Mouse (Mus musculus) kidney, adult 18-20 months (tissue): ENCODE measurements around the gene Pou2f1.

Experiments used
- DNase-seq: peaks from one replicate; pipeline ENCODE4 v3.0.0; 2021

The Pou2f1 gene

GRCm38 (mm10) chr1:166002520-166003155 lies at the start of gene Pou2f1:
Gene Pou2f1 (minus strand): TSS chr1:166002678.
- DNase-seq: peak; percentile 96

DNA sequence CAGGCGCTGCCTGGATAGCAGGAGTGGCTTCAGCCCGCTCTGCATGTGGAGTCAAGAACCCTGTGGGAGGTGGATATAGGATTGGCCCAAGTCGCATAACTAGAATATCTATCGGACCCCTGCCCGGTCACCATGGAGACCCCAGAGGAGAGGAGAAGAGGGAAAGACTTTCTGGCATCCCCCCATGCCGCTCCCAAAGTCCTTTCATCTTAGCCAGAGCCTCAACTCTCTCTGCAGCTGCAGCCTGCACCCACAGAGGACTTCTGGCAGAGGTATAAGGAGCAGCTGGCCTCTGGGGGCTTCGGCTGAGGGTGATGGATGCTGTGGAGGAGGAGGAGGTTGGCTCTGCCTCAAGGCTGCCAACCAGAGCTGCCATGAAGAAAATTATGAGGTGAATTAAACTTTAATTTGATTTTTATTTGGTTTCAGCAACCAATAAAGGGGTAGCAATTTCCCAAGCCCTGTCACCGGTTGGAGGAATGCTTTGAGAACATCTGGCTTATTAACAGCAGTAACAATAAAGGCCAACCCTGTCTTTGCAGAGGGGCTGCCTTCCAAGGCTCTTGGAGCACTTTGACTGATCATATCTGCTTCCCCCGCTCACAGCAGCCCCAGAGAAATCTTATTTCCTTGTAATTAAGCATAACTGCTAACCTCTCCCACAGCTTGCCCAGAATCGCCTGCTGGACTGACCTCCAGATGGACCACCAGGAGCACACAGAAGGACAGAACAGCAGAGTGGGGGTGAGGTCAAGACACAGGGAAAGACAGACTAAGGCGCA lies 46.8 kb upstream of the Pou2f1 start:
- DNase-seq: no peak

GRCm38 (mm10) chr1:166048230-166048911 lies 45.9 kb upstream of the Pou2f1 start:
- peak; percentile 7 for DNase-seq

GRCm38 (mm10) chr1:166047505-166048170 lies 45.2 kb upstream of the Pou2f1 start:
- no peak for DNase-seq

DNA sequence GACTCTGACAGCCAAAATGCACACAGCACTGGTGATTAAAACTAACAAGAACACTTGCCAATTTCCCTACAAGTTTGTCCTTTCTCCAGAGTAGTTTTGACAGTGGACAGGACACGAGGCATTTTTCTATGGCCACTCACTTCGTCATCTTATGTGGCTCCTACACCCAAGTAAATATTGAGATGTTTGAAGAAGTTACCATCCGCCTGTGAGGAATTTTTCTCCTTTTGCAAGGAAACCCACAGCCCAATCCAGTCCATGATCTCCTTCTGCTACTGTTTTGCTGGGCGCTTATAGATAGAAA lies 43.4 kb upstream of the Pou2f1 start:
- no peak for DNase-seq

DNA sequence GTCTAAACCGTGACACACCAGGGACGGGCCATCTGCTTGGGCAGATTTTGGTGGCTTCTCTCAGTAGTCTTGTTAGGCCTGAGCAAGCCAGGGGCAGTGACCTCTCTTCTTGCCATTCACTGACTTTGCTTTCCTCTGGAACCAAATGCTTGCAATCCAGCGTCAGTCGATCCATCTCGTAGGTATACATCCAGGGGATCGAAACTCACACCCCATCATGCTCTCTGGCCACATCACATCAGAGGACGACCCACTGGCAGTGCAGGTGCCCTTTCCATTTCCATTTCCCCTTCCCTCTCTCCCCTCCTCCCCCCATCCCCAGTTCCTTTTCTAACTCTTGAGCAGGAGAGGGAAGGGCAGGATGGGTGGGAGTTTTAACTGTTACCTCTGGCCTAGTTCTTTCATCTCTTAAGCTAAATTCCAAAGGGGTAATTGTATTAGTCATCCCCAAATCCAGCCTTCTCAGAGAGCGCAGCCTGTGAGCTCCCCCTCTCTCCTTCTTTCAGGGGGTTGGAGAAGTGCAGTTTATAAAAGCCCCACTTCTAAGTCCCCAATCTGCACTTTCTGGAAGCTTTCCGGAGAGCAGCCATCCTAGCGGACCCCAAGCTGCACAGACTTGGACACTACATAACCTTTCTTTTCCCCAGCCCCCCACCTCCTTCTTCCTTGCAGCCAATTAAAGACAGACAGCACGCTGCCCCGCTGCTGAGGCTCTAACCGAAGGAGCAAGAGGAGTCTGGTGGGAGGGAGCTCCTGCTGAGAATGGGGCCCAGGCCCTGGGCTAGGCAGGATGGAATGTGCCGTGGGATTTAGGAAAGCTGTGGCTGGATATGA lies 42.8 kb upstream of the Pou2f1 start:
- DNase-seq: no peak

DNA sequence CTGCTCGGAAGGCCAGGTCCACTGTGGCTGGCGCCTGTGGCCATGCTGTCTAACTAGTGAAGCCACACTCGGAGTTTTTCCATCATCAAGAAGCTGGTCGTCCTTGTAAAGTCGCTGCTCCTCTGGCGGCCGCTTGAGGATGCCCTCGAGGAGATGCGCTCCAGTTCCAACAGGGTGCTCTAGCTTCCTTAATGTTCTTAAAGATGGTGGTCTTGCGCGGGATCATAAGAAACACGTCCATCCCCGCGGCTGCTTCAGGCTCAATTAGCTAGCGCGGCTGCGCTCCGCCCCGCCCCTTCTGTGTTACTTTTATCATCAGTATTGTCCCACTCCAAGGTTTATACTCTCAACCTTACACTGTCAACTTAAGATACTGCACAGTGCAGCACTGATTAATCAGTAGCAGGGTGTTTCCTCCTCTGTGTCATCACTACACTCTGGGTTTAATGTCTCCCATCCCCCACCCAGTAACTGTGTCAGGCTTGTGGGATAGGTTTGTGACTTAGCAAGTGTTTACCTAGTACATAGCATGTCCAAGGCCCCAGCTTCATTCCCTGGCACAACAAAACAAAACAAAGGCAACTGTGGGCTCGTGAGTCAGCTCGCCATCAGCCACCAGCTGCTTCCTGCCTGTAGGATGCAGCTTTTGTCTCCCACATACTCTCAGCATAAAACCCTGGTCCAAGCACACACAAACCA lies 41.1 kb upstream of the Pou2f1 start:
- DNase-seq: no peak

GRCm38 (mm10) chr1:166041501-166041900 lies 39.0 kb upstream of the Pou2f1 start:
- DNase-seq: no peak

DNA sequence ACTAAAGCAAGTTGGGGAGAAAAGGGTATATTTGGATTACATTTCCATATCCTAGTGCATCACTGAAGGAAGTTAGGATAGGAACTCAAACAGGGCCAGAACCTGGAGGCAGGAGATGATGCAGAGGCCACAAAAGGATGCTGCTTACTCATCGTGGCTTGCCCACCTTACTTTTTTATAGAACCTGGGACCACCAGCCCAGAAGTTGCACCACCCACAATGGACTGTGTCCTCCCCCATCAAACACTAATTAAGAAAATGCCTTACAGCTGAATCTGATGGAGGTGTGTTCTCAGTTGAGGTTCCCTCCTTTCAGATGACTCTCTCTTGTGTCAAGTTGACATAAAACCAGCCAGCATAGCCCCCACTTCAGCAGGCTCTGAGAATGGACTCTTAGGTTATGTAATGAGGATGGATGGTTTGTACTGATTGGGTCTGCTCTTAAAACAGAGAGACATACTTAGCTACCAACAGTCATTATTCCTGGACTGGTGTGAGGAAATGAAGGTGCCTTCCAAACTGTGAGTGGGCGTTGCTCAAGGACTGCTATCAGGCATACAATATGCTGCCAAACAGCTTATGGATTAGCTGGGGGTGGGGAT lies 36.4 kb upstream of the Pou2f1 start:
- no peak for DNase-seq

DNA sequence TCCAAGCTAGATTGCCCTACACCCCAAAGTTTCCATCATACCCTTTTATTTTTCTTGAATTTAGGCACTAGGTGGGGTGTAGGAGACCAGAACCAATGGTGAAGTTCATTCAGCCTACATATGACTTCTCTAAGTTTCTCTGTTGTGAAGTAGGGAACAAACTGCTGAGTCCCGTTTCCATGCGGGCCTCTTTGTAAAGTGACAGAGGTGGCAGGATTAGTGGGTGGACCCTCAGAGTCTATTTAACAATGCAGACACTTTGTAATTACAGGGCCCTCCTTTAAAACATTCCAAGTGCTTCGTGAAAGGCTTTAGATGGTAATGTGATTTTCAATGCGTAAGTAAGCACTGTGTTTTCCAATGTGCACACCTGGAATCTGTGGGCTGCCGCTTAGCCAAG lies 32.6 kb upstream of the Pou2f1 start:
- DNase-seq: no peak

- DNase-seq: no peak
These were observed 29.4 kb upstream of the Pou2f1 start for GRCm38 (mm10) chr1:166031673-166032547.

DNA sequence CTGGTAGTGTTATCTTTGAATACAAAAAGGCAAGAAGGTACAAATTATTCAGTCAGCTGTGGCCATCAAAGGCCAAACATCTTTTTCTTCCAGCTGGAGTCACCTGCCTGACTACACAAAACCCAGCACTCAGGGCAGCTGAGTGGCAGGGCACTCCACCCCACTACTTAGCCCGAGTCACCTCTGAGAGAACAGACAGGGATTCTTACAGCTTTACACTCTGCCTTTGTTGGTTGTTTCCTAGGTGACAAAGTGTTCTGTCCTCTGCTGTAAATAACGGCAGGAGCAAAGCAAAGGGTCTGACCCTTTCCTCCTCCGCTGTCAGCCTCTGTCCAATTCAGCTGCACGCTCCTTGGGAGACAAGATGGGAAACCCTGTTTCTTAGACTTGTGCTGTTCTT lies 21.5 kb upstream of the Pou2f1 start:
- DNase-seq: no peak

DNA sequence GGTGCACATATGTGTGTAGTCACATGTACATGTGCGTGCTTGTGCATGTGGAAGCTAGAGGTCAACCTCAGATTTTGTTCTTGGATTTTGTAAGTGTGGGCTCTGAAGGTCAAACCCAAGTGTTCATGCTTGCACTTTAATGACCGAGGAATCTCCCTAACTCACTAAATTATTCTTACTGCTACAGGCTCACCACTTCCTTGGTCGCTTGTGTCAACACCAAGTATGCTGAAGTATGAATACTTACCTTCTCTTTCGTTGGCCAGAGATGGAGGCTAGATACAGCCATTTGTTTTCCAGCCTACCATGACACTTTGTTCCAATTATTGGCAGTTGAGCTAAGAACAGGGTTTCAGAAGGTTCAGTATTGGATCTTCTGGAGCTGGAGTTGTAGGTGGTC lies 14.7 kb upstream of the Pou2f1 start:
- DNase-seq: no peak

GRCm38 (mm10) chr1:166016306-166016705 lies 13.8 kb upstream of the Pou2f1 start:
- no peak for DNase-seq

DNA sequence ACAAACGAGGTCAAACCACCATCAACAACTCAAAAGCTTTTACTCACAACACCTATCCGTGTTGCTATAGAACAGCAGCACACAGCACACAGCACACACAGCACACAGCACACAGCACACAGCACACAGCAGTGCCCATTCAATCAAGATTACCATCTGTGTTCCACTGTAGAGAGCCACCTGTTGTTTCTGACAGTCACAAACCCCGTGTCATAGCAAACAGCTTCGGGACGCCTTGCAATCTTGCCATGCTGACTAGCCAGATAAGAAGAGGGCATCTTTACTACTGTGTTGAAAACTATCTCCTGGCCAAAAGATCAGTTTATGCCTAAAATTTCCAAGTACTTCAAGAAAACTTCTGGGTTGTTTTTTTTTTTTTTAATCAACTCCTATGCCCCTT lies 12.1 kb upstream of the Pou2f1 start:
- DNase-seq: no peak

GRCm38 (mm10) chr1:166010106-166010505 lies 7.6 kb upstream of the Pou2f1 start:
- DNase-seq: no peak

GRCm38 (mm10) chr1:166008634-166009350 lies 6.3 kb upstream of the Pou2f1 start:
- no peak for DNase-seq

- no peak for DNase-seq
These were observed 4.5 kb upstream of the Pou2f1 start for GRCm38 (mm10) chr1:166007026-166007425.

DNA sequence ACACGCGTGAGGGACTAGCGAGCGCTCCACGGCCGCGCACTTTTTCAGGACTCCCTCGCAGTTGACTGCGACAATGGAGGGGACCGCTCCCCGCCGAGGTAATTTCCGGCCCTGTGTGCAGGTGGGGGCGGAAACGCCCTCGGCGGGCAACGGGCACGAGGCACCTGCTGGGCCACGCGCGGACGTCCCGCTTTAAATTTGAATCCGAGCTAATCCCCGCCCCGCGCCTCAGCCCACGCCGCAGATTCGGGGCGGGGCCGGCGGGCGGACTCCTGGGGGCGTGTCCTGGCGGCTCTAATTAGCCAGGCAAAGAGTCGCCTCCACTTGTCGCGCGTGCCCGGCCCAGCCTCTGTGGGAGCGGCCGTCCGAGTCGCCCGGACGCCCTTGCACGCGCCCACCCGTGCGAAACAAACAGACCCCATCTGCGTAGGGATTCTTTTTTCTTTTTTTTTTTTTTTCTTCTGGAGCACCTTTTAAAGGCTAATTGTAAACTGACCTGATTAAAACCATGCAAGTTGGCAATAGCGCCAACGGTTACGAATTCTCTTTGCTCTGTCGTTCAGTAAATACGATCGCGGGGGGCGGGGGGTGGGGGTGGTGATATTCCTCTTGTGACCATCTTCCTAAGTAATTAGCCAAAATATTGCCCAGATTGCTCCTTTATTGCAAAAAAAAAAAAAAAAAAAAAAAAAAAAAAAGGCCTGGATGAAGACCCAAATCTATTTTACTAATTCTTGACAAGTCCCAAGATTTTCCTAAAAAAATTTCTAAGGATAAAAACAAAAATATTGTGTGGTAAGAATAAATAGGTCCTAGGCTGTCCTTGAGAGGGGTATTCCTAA lies 924 bp upstream of the Pou2f1 start:
- peak; percentile 96 for DNase-seq
